Mouse (Mus musculus) adrenal gland, postnatal 0 days (tissue): ENCODE measurements around the gene Entpd2. TPM values are rescaled to one million over a fixed set of nuclear protein-coding genes. Genes with fewer than 3 reads are reported as not detected.

Source experiments
- microRNA-seq: library from miRNA; unstranded; fragments of <30 nt; microRNA quantifications from one replicate; pipeline ENCODE4, GENCODE M21; 2016; ENCODE audit warnings: borderline replicate concordance; ENCODE audit not compliant: insufficient number of aligned reads
- polyA plus RNA-seq: library from polyadenylated mRNA; unstranded; fragments of >200 nt; fragmentation: Nextera tagmentation; extraction: Ambion mirVana; gene quantifications from 2 replicates; pipeline ENCODE4 v1.2.1, GENCODE M21; 2015

Entpd2 gene
- polyA plus RNA-seq, result 13.6 and 20.3 TPM in 2 replicates

GRCm38 (mm10) chr2:25395721-25396596 is at the start of gene Entpd2:
TSS of gene Entpd2 (plus strand) at chr2:25395874.

GRCm38 (mm10) chr2:25356208-25357079 is 39.2 kb upstream of the Entpd2 start, which contains the start of gene Dpp7:
TSS of gene Dpp7 (minus strand) at chr2:25356359.

GRCm38 (mm10) chr2:25365091-25365761 is 30.4 kb upstream of the Entpd2 start, which contains the start of gene Uap1l1:
TSS of gene Uap1l1 (minus strand) at chr2:25365682.

GRCm38 (mm10) chr2:25371764-25372643 is 23.7 kb upstream of the Entpd2 start, which contains the start of gene Sapcd2:
TSS of gene Sapcd2 (plus strand) at chr2:25372321.

GRCm38 (mm10) chr2:25399051-25399450 is 3.4 kb downstream of the Entpd2 start, which contains the start of gene Npdc1:
TSS of gene Npdc1 (plus strand) at chr2:25399351.

GRCm38 (mm10) chr2:25422587-25423410 is 27.1 kb downstream of the Entpd2 start, which contains the start of gene Fut7:
TSS of gene Fut7 (plus strand) at chr2:25423267.

GRCm38 (mm10) chr2:25428442-25429236 is 33.0 kb downstream of the Entpd2 start, which contains the start of gene Abca2:
TSS of gene Abca2 (plus strand) at chr2:25428703.

Small RNAs within 50 kb of the gene (microRNA-seq; reads per million reads assigned to microRNA genes)
- not detected for gene Mir3087

Other genes with a start within 250 kb of the Entpd2 start
- 5.6 and 6.7 TPM in 2 replicates for gene Nrarp, start 215.1 kb upstream of the Entpd2 start, polyA plus RNA-seq
- 14.6 and 20.3 TPM in 2 replicates for gene Tor4a, start 199.0 kb upstream of the Entpd2 start, polyA plus RNA-seq
- 47.4 and 61.9 TPM in 2 replicates for gene Nelfb, start 184.4 kb upstream of the Entpd2 start, polyA plus RNA-seq
- gene Stpg3, start 181.2 kb upstream of the Entpd2 start, polyA plus RNA-seq, result not detected in 2 replicates
- gene Fam166a, start 177.1 kb upstream of the Entpd2 start, polyA plus RNA-seq, result 0.12 and 0.58 TPM in 2 replicates
- gene Tubb4b, start 171.2 kb upstream of the Entpd2 start, polyA plus RNA-seq, result 217 and 219 TPM in 2 replicates
- 0.47 TPM in 1 of 2 replicates, not detected in the other for gene Slc34a3, start 161.5 kb upstream of the Entpd2 start, polyA plus RNA-seq
- not detected in 2 replicates for gene Rnf224, start 159.1 kb upstream of the Entpd2 start, polyA plus RNA-seq
- 12.9 and 25.4 TPM in 2 replicates for gene Rnf208, start 153.6 kb upstream of the Entpd2 start, polyA plus RNA-seq
- gene Cysrt1, start 153.4 kb upstream of the Entpd2 start, polyA plus RNA-seq, result 1.8 TPM in 1 of 2 replicates, not detected in the other
- 2.5 and 2.8 TPM in 2 replicates for gene AL732309.1, start 149.0 kb upstream of the Entpd2 start, polyA plus RNA-seq
- gene Tmem203, start 140.4 kb upstream of the Entpd2 start, polyA plus RNA-seq, result 61.5 and 81.2 TPM in 2 replicates
- gene Tprn, start 133.3 kb upstream of the Entpd2 start, polyA plus RNA-seq, result 5.6 and 7.3 TPM in 2 replicates
- 157 and 205 TPM in 2 replicates for gene Ssna1, start 123.4 kb upstream of the Entpd2 start, polyA plus RNA-seq
- 61.4 and 81.5 TPM in 2 replicates for gene Anapc2, start 123.4 kb upstream of the Entpd2 start, polyA plus RNA-seq
- not detected in 2 replicates for gene Tmem210, start 107.7 kb upstream of the Entpd2 start, polyA plus RNA-seq
- gene Lrrc26, start 106.0 kb upstream of the Entpd2 start, polyA plus RNA-seq, result 0.11 TPM in 1 of 2 replicates, not detected in the other
- gene Grin1, start 76.7 kb upstream of the Entpd2 start, polyA plus RNA-seq, result 4.9 and 7.5 TPM in 2 replicates
- 47.2 and 52.7 TPM in 2 replicates for gene Man1b1, start 63.5 kb upstream of the Entpd2 start, polyA plus RNA-seq
- gene Dpp7, start 39.5 kb upstream of the Entpd2 start, polyA plus RNA-seq, result 30.8 and 45.6 TPM in 2 replicates
- 40.5 and 44.9 TPM in 2 replicates for gene Uap1l1, start 30.2 kb upstream of the Entpd2 start, polyA plus RNA-seq
- 8.1 and 10.7 TPM in 2 replicates for gene Sapcd2, start 23.6 kb upstream of the Entpd2 start, polyA plus RNA-seq
- gene Npdc1, start 3.5 kb downstream of the Entpd2 start, polyA plus RNA-seq, result 93.9 and 115 TPM in 2 replicates
- gene Fut7, start 27.4 kb downstream of the Entpd2 start, polyA plus RNA-seq, result 0.14 and 0.22 TPM in 2 replicates
- 4.9 and 6.6 TPM in 2 replicates for gene Abca2, start 32.8 kb downstream of the Entpd2 start, polyA plus RNA-seq
- gene Clic3, start 61.0 kb downstream of the Entpd2 start, polyA plus RNA-seq, result 6.1 and 6.2 TPM in 2 replicates
- 53.8 and 58.8 TPM in 2 replicates for gene Paxx, start 65.2 kb downstream of the Entpd2 start, polyA plus RNA-seq
- 8.3 and 9.6 TPM in 2 replicates for gene Ptgds, start 74.2 kb downstream of the Entpd2 start, polyA plus RNA-seq
- not detected in 2 replicates for gene Lcn12, start 98.0 kb downstream of the Entpd2 start, polyA plus RNA-seq
- 52.9 and 75.8 TPM in 2 replicates for gene Fbxw5, start 104.9 kb downstream of the Entpd2 start, polyA plus RNA-seq
- gene C8g, start 105.8 kb downstream of the Entpd2 start, polyA plus RNA-seq, result 6.4 and 7.1 TPM in 2 replicates
- gene Traf2, start 151.1 kb downstream of the Entpd2 start, polyA plus RNA-seq, result 15.4 and 20.6 TPM in 2 replicates
- gene Edf1, start 162.0 kb downstream of the Entpd2 start, polyA plus RNA-seq, result 273 and 345 TPM in 2 replicates
- gene Mamdc4, start 179.0 kb downstream of the Entpd2 start, polyA plus RNA-seq, result 1.3 and 2.6 TPM in 2 replicates
- gene Phpt1, start 179.3 kb downstream of the Entpd2 start, polyA plus RNA-seq, result 140 and 158 TPM in 2 replicates
- 1.3 and 2.1 TPM in 2 replicates for gene Ajm1, start 185.9 kb downstream of the Entpd2 start, polyA plus RNA-seq
- 42.6 and 68.2 TPM in 2 replicates for gene Rabl6, start 212.6 kb downstream of the Entpd2 start, polyA plus RNA-seq
- gene Ccdc183, start 221.8 kb downstream of the Entpd2 start, polyA plus RNA-seq, result 0.50 and 0.87 TPM in 2 replicates
- 124 and 149 TPM in 2 replicates for gene Tmem141, start 226.1 kb downstream of the Entpd2 start, polyA plus RNA-seq
- 55.5 and 82.4 TPM in 2 replicates for gene Fcna, start 232.2 kb downstream of the Entpd2 start, polyA plus RNA-seq